Comparison of ENCODE assay signal across 8 mouse cellular contexts in genomic region chr2:60901511-60901951, GRCm38 (mm10).
DNase-seq lines count a peak whose midpoint lies in the region; ATAC-seq lines count a peak whose summit lies in the region.
"Had no signal": no experiment of that assay in that cellular context is flagged by ENCODE, and none has a peak within 500 bp of the region (broad histone marks: within the 10 kb centered on the region; RNA-seq: fewer than 3 reads in every experiment).

No protein-coding gene starts in this region.

- no peak overlapping the region for H3K9ac ChIP-seq in liver, embryonic 13.5 days
- no peak overlapping the region for H3K9ac ChIP-seq in stomach, embryonic 16.5 days (ENCODE audit: low read length)
- H3K9ac ChIP-seq in hindbrain, embryonic 12.5 days, result no peak overlapping the region
- H3K9ac ChIP-seq: liver, embryonic 15.5 days had no signal

- no peaks in the 10 kb centered on the region for H3K9me3 ChIP-seq in liver, embryonic 13.5 days (replicated peaks)
- H3K9me3 ChIP-seq in stomach, embryonic 16.5 days (replicated peaks; ENCODE audit: control insufficient read depth, low read length), result no peaks in the 10 kb centered on the region
- no peaks in the 10 kb centered on the region for H3K9me3 ChIP-seq in hindbrain, embryonic 12.5 days (replicated peaks)
- H3K9me3 ChIP-seq: liver, embryonic 15.5 days had no signal

- peak overlapping the region; percentile 35 for H3K4me2 ChIP-seq in liver, embryonic 13.5 days
- H3K4me2 ChIP-seq in stomach, embryonic 16.5 days (ENCODE audit: low read depth, low read length), result no peak overlapping the region
- H3K4me2 ChIP-seq in hindbrain, embryonic 12.5 days (replicated peaks), result no peak overlapping the region
- H3K4me2 ChIP-seq: liver, embryonic 15.5 days had no signal

- peak; percentile 37 to 62 for DNase-seq in adrenal gland, adult 18-20 months (ENCODE audit: low spot score in 2 of 2)
- DNase-seq in heart, postnatal 25 days (ENCODE audit: low spot score), result peak; percentile 63
- DNase-seq in liver, embryonic 13.5 days, result no peak
- no peak for DNase-seq in frontal cortex, postnatal 25 days (ENCODE audit: low spot score in 2 of 2)

- intact Hi-C loops in heart, postnatal 25 days (cut with DNase I), result loop anchor here (2.0 to 10.0 kb wide), 4 partner anchors 17 to 393 kb away; no protein-coding TSS in a partner anchor

- peak overlapping the region; percentile 39; the same call in 1 of the 2 replicates for H3K4me3 ChIP-seq in brown adipose tissue, adult 24 weeks (ENCODE audit: insufficient read depth, low read depth, low read length)
- H3K4me3 ChIP-seq in liver, embryonic 13.5 days (replicated peaks), result no peak overlapping the region
- 0 out of 2 replicates have a peak overlapping the region, but pooled peaks have one; percentile 0 for H3K4me3 ChIP-seq in stomach, embryonic 16.5 days (replicated peaks; ENCODE audit: low read length)
- no peak overlapping the region for H3K4me3 ChIP-seq in hindbrain, embryonic 12.5 days
- H3K4me3 ChIP-seq: liver, embryonic 15.5 days had no signal

- H3K27ac ChIP-seq in brown adipose tissue, adult 24 weeks (replicated peaks; ENCODE audit: low read depth, low read length), result peak overlapping the region; percentile 75
- no peak overlapping the region for H3K27ac ChIP-seq in liver, embryonic 13.5 days
- H3K27ac ChIP-seq in stomach, embryonic 16.5 days (ENCODE audit: low read length), result peak overlapping the region; percentile 56
- no peak overlapping the region for H3K27ac ChIP-seq in hindbrain, embryonic 12.5 days
- H3K27ac ChIP-seq: liver, embryonic 15.5 days had no signal

- peaks cover 24% of the 10 kb centered on the region for H3K4me1 ChIP-seq in brown adipose tissue, adult 24 weeks (ENCODE audit: control insufficient read depth, insufficient read depth, insufficient read length, low read length)
- peaks cover 13% of the 10 kb centered on the region; the same call in 1 of the 2 replicates for H3K4me1 ChIP-seq in liver, embryonic 13.5 days (replicated peaks)
- peaks cover 2% of the 10 kb centered on the region; the same call in 1 of the 2 replicates for H3K4me1 ChIP-seq in stomach, embryonic 16.5 days (ENCODE audit: control insufficient read depth, insufficient read depth, low read length)
- H3K4me1 ChIP-seq in hindbrain, embryonic 12.5 days, result 0 out of 2 replicates have a peak, but pooled peaks cover 3% of the 10 kb centered on the region

- H3K36me3 ChIP-seq in liver, embryonic 13.5 days, result no peaks in the 10 kb centered on the region
- no peaks in the 10 kb centered on the region for H3K36me3 ChIP-seq in stomach, embryonic 16.5 days (ENCODE audit: control insufficient read depth, insufficient read depth, low read length)
- no peaks in the 10 kb centered on the region for H3K36me3 ChIP-seq in hindbrain, embryonic 12.5 days
- H3K36me3 ChIP-seq: liver, embryonic 15.5 days had no signal

- 21% methylated on average over 15 of the region's 15 CpGs for WGBS in liver, embryonic 13.5 days (ENCODE audit: insufficient replicate concordance)
- 62% methylated on average over 15 of the region's 15 CpGs for WGBS in stomach, embryonic 16.5 days
- 79% methylated on average over 15 of the region's 15 CpGs for WGBS in hindbrain, embryonic 12.5 days

- no peaks in the 10 kb centered on the region for H3K27me3 ChIP-seq in liver, embryonic 13.5 days
- H3K27me3 ChIP-seq in stomach, embryonic 16.5 days (ENCODE audit: control insufficient read depth, insufficient read depth, low read length), result no peaks in the 10 kb centered on the region
- H3K27me3 ChIP-seq in hindbrain, embryonic 12.5 days, result no peaks in the 10 kb centered on the region
- H3K27me3 ChIP-seq: liver, embryonic 15.5 days had no signal

- peak; percentile 57; the same call in 1 of the 2 replicates for ATAC-seq in liver, embryonic 13.5 days (ENCODE audit: low read depth)
- peak; percentile 60; the same call in 1 of the 2 replicates for ATAC-seq in stomach, embryonic 16.5 days (ENCODE audit: insufficient read depth, low FRiP score)
- ATAC-seq in hindbrain, embryonic 12.5 days (ENCODE audit: low FRiP score), result no peak

Comparison
In these comparisons a context has a peak if more than half of its experiments do, and no peak if none do; other contexts are left out.
1. DNase-seq: peak in adrenal gland, adult 18-20 months (2 of 2) and heart, postnatal 25 days (single experiment); none in liver, embryonic 13.5 days (single experiment) and frontal cortex, postnatal 25 days (0 of 2).
2. H3K27ac ChIP-seq: peak in brown adipose tissue, adult 24 weeks (single experiment) and stomach, embryonic 16.5 days (single experiment); none in liver, embryonic 13.5 days (single experiment) and hindbrain, embryonic 12.5 days (single experiment).
3. H3K4me3 ChIP-seq: peak in brown adipose tissue, adult 24 weeks (single experiment) and stomach, embryonic 16.5 days (single experiment); none in liver, embryonic 13.5 days (single experiment) and hindbrain, embryonic 12.5 days (single experiment).